Mouse (Mus musculus) liver, embryonic 13.5 days (tissue): Measurements from ENCODE around the gene Ralgds. TPM values are rescaled to one million over a fixed set of nuclear protein-coding genes. Genes with fewer than 3 reads are reported as not detected.

Experiments
- ATAC-seq: fragments of 200-750 bp; cut with Nextera tagmentation; 2 replicates; pipeline ENCODE4 v1.8.0; 2017; ENCODE audit warnings: low read depth, mild to moderate bottlenecking, moderate number of reproducible peaks, moderate library complexity
- DNase-seq: peaks from one replicate; pipeline ENCODE4 v3.0.0; 2022
- H3K27ac ChIP-seq: fragments of 300-500 bp; sonication (generic); 2 replicates; pipeline ENCODE4 v1.5.1; 2015; ENCODE audit warnings: moderate library complexity, mild to moderate bottlenecking, inconsistent platforms
- H3K27me3 ChIP-seq: fragments of 300-500 bp; sonication (generic); 2 replicates; pipeline ENCODE4 v1.6.1; 2015; ENCODE audit warnings: mild to moderate bottlenecking, inconsistent platforms
- H3K36me3 ChIP-seq: fragments of 300-500 bp; sonication (generic); 2 replicates; pipeline ENCODE4 v1.6.1; 2015; ENCODE audit warnings: mild to moderate bottlenecking, inconsistent platforms
- H3K4me1 ChIP-seq: fragments of 300-500 bp; sonication (generic); replicated peaks from 2 replicates; pipeline ENCODE4 v1.6.1; 2015; ENCODE audit warnings: inconsistent platforms
- H3K4me2 ChIP-seq: fragments of 300-500 bp; sonication (generic); 2 replicates; pipeline ENCODE4 v1.6.1; 2015; ENCODE audit warnings: inconsistent platforms, mild to moderate bottlenecking, moderate library complexity
- H3K4me3 ChIP-seq: fragments of 300-500 bp; sonication (generic); replicated peaks from 2 replicates; pipeline ENCODE4 v1.5.1; 2015; ENCODE audit warnings: mild to moderate bottlenecking, inconsistent platforms
- H3K9ac ChIP-seq: fragments of 300-500 bp; sonication (generic); 2 replicates; pipeline ENCODE4 v1.6.1; 2015; ENCODE audit warnings: mild to moderate bottlenecking, inconsistent platforms
- H3K9me3 ChIP-seq: fragments of 300-500 bp; sonication (generic); replicated peaks from 2 replicates; pipeline ENCODE4 v1.6.1; 2016; ENCODE audit warnings: inconsistent platforms
- WGBS: fragments of 180-500 bp; shearing (Covaris S2); methylation state at CpG from one replicate; pipeline ENCODE4 v1.1.7; 2015; ENCODE audit not compliant: insufficient replicate concordance; 5-methylcytosine and 5-hydroxymethylcytosine counted together
- polyA plus RNA-seq: library from polyadenylated mRNA; unstranded; fragments of >200 nt; fragmentation: Nextera tagmentation; extraction: Ambion mirVana; gene quantifications from 2 replicates; pipeline ENCODE4 v1.2.1, GENCODE M21; 2015

Gene Ralgds
- polyA plus RNA-seq, 1 experiment from 2014 or later: 1.7 TPM

- peak; percentile 75 for ATAC-seq
- Histone ChIP-seq H3K27ac (peak overlapping the region; percentile 51), H3K4me2 (no peak overlapping the region), H3K4me1 (peaks cover 29% of the 10 kb centered on the region), H3K9ac (no peak overlapping the region), H3K9me3 (no peaks in the 10 kb centered on the region), H3K4me3 (no peak overlapping the region), H3K36me3 (no peaks in the 10 kb centered on the region), H3K27me3 (no peaks in the 10 kb centered on the region)
- 20% methylated on average over 11 of the region's 11 CpGs for WGBS
- DNase-seq: peak; percentile 71
These were observed 12.5 kb downstream of the Ralgds start for GRCm38 (mm10) chr2:28525219-28525942.

GRCm38 (mm10) chr2:28525943-28526876, 13.3 kb downstream of the Ralgds start:
- peak overlapping the region; percentile 51; the same call in 1 of the 2 replicates for H3K27ac ChIP-seq
- H3K9ac ChIP-seq: no peak overlapping the region
- WGBS: 26% methylated on average over 12 of the region's 12 CpGs
- no peak overlapping the region for H3K4me3 ChIP-seq
- ATAC-seq: no peak
- H3K4me2 ChIP-seq: no peak overlapping the region
- no peaks in the 10 kb centered on the region for H3K36me3 ChIP-seq
- H3K9me3 ChIP-seq: no peaks in the 10 kb centered on the region
- H3K4me1 ChIP-seq: peaks cover 29% of the 10 kb centered on the region
- H3K27me3 ChIP-seq: no peaks in the 10 kb centered on the region
- DNase-seq: no peak

- Histone ChIP-seq H3K4me3 (no peak overlapping the region), H3K9me3 (no peaks in the 10 kb centered on the region), H3K4me2 (no peak overlapping the region), H3K36me3 (no peaks in the 10 kb centered on the region), H3K4me1 (peaks cover 37% of the 10 kb centered on the region), H3K27ac (no peak overlapping the region), H3K9ac (no peak overlapping the region), H3K27me3 (no peaks in the 10 kb centered on the region)
- 75% methylated on average over 20 of the region's 20 CpGs for WGBS
- DNase-seq (no peak), ATAC-seq (no peak)
These were observed 14.8 kb downstream of the Ralgds start for GRCm38 (mm10) chr2:28527436-28528353.

- H3K9me3 ChIP-seq: no peaks in the 10 kb centered on the region
- no peaks in the 10 kb centered on the region for H3K36me3 ChIP-seq
- no peak overlapping the region for H3K27ac ChIP-seq
- ATAC-seq (no peak), DNase-seq (no peak)
- H3K4me3 ChIP-seq: no peak overlapping the region
- H3K27me3 ChIP-seq: peaks cover under 1% of the 10 kb centered on the region; the same call in 1 of the 2 replicates
- H3K4me2 ChIP-seq: no peak overlapping the region
- no peak overlapping the region for H3K9ac ChIP-seq
- peaks cover 41% of the 10 kb centered on the region for H3K4me1 ChIP-seq
- WGBS: 78% methylated on average over 7 of the region's 7 CpGs
These were observed 15.4 kb downstream of the Ralgds start for GRCm38 (mm10) chr2:28528354-28528730.

GRCm38 (mm10) chr2:28529856-28530255, 16.9 kb downstream of the Ralgds start:
- DNase-seq (no peak), ATAC-seq (no peak)
- Histone ChIP-seq H3K9ac (no peak overlapping the region), H3K9me3 (no peaks in the 10 kb centered on the region), H3K4me3 (no peak overlapping the region), H3K36me3 (no peaks in the 10 kb centered on the region), H3K27me3 (peaks cover 15% of the 10 kb centered on the region), H3K4me2 (no peak overlapping the region), H3K27ac (no peak overlapping the region), H3K4me1 (peaks cover 38% of the 10 kb centered on the region)
- 72% methylated on average over 4 of the region's 4 CpGs for WGBS

GRCm38 (mm10) chr2:28530311-28530710, 17.4 kb downstream of the Ralgds start:
- no peaks in the 10 kb centered on the region for H3K36me3 ChIP-seq
- 64% methylated on average over 7 of the region's 7 CpGs for WGBS
- peaks cover 16% of the 10 kb centered on the region for H3K27me3 ChIP-seq
- H3K4me1 ChIP-seq: peaks cover 34% of the 10 kb centered on the region
- H3K9ac ChIP-seq: no peak overlapping the region
- DNase-seq: no peak
- H3K9me3 ChIP-seq: no peaks in the 10 kb centered on the region
- H3K27ac ChIP-seq: no peak overlapping the region
- no peak overlapping the region for H3K4me3 ChIP-seq
- no peak for ATAC-seq
- H3K4me2 ChIP-seq: no peak overlapping the region

- Histone ChIP-seq H3K27ac (no peak overlapping the region), H3K9me3 (no peaks in the 10 kb centered on the region), H3K9ac (peak overlapping the region; percentile 53), H3K4me2 (peak overlapping the region; percentile 70), H3K27me3 (peaks cover 16% of the 10 kb centered on the region), H3K4me3 (peak overlapping the region; percentile 61), H3K36me3 (no peaks in the 10 kb centered on the region), H3K4me1 (peaks cover 34% of the 10 kb centered on the region)
- 2% methylated on average over 49 of the region's 49 CpGs for WGBS
- DNase-seq: peak; percentile 64
- ATAC-seq: peak; percentile 87
These were observed 20.2 kb downstream of the Ralgds start for GRCm38 (mm10) chr2:28532938-28533771.

GRCm38 (mm10) chr2:28533901-28534435, 21.0 kb downstream of the Ralgds start:
- H3K4me3 ChIP-seq: peak overlapping the region; percentile 61
- peak overlapping the region; percentile 53 for H3K9ac ChIP-seq
- ATAC-seq (no peak), DNase-seq (no peak)
- H3K4me2 ChIP-seq: peak overlapping the region; percentile 70
- H3K36me3 ChIP-seq: no peaks in the 10 kb centered on the region
- peaks cover 35% of the 10 kb centered on the region for H3K4me1 ChIP-seq
- peaks cover 16% of the 10 kb centered on the region for H3K27me3 ChIP-seq
- 57% methylated on average over 7 of the region's 7 CpGs for WGBS
- H3K27ac ChIP-seq: no peak overlapping the region
- no peaks in the 10 kb centered on the region for H3K9me3 ChIP-seq

GRCm38 (mm10) chr2:28534436-28535262, 21.7 kb downstream of the Ralgds start:
- no peak for ATAC-seq
- Histone ChIP-seq H3K9ac (no peak overlapping the region), H3K4me1 (peaks cover 42% of the 10 kb centered on the region)

More at GRCm38 (mm10) chr2:28534436-28535262, 21.7 kb downstream of the Ralgds start:
- Histone ChIP-seq H3K4me3 (no peak overlapping the region), H3K27me3 (peaks cover 16% of the 10 kb centered on the region), H3K27ac (no peak overlapping the region), H3K9me3 (no peaks in the 10 kb centered on the region), H3K36me3 (no peaks in the 10 kb centered on the region), H3K4me2 (peak overlapping the region; percentile 70)
- 56% methylated on average over 11 of the region's 11 CpGs for WGBS
- no peak for DNase-seq
